Mouse (Mus musculus) Patski (cell line): ENCODE data around the gene Gm572. TPM values are rescaled to one million over a fixed set of nuclear protein-coding genes. Genes with fewer than 3 reads are reported as not detected.

ENCODE experiments used
- ATAC-seq: fragments of 100-300 bp; one replicate; pipeline ENCODE4 v1.8.0; 2021
- CTCF ChIA-PET: fragments of 350-600 bp; sonication (Branson Sonifier 250); formaldehyde crosslinking; loops from one replicate; lab custom pipeline; 2022; ENCODE audit warnings: inconsistent platforms; lab: Charles Lee
- POLR2A ChIA-PET: fragments of 350-600 bp; sonication (Branson Sonifier 250); formaldehyde crosslinking; loops from one replicate; lab custom pipeline; 2022; ENCODE audit warnings: antibody characterized with exemption, inconsistent platforms; lab: Charles Lee
- DNase-seq: peaks from one replicate; pipeline ENCODE4 v3.0.0-alpha.2; 2011; ENCODE audit warnings: low read depth, low spot score
- H3K27me3 ChIP-seq: fragments of 371-371 bp; one replicate; pipeline ENCODE4 v1.5.1; 2021
- CTCF ChIP-seq: fragments of 100-300 bp; IDR thresholded peaks from one replicate; pipeline ENCODE4 v1.5.1; 2021
- in situ Hi-C: fragments of 300-500 bp; cut with MboI; formaldehyde crosslinking; loops from 3 replicates; pipeline ENCODE4 v1.11.1; 2018; ENCODE audit warnings: low pct_unique_long_range_greater_than_20kb, mixed read lengths
- polyA plus RNA-seq: library from polyadenylated mRNA; unstranded; gene quantifications from one replicate; pipeline ENCODE4 v1.2.3, GENCODE M21; 2021

Gene Gm572
- polyA plus RNA-seq, 1 experiment from 2014 or later = not detected

GRCm38 (mm10) chr4:148683539-148683938 is 40.4 kb downstream of the Gm572 start:
- in situ Hi-C loops = no loop called here
- POLR2A ChIA-PET = interaction anchor here (0.7 kb wide), 1 partner anchor 396 kb away, joined by 5 read pairs; no protein-coding TSS in a partner anchor
- CTCF ChIA-PET = interaction anchor here (0.8 kb wide), 1 partner anchor 366 kb away, joined by 3 read pairs; no protein-coding TSS in a partner anchor
- no peak for ATAC-seq
- TF ChIP-seq CTCF = no peak
- DNase-seq = no peak
- no peaks in the 10 kb centered on the region for H3K27me3 ChIP-seq

DNA sequence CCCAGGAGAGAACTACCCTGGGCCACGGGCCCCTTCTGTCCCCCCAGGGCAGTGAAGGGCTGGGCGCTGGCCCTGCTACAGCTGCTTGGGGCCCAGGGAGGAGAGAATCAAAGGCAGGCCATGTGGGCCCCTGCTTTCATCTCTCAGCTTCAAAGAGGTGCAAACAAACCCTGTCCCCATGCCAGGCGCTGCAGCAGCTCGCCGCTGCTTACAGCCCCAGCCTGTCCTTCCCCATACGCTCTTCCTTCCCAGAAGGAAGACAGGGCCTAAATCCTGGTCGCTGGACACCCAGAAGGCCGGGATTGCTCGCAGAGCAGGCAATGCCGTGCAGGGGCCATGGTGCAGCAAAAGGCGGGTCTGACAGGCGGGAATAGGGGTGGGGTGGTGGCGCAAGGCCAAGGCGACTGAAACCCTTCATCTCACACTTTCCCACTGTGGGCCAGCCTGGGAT is 43.4 kb downstream of the Gm572 start:
- H3K27me3 ChIP-seq = no peaks in the 10 kb centered on the region
- no peak for TF ChIP-seq CTCF
- ATAC-seq (no peak), DNase-seq (no peak)
- CTCF ChIA-PET = interaction anchor here (1.2 kb wide), 1 partner anchor 25 kb away, joined by 3 read pairs; no protein-coding TSS in a partner anchor
- in situ Hi-C loops = no loop called here
- POLR2A ChIA-PET = no interaction called here

- ChIA-PET POLR2A (no interaction called here), CTCF (no interaction called here)
- no peak for TF ChIP-seq CTCF
- no peak for DNase-seq
- in situ Hi-C loops = no loop called here
- ATAC-seq = no peak
- no peaks in the 10 kb centered on the region for H3K27me3 ChIP-seq
Measured at GRCm38 (mm10) chr4:148688091-148688490, 45.0 kb downstream of the Gm572 start.

GRCm38 (mm10) chr4:148691185-148691584 is 48.1 kb downstream of the Gm572 start:
- ATAC-seq (no peak), DNase-seq (no peak)
- in situ Hi-C loops = no loop called here
- TF ChIP-seq CTCF = no peak
- no peaks in the 10 kb centered on the region for H3K27me3 ChIP-seq
- POLR2A ChIA-PET = no interaction called here
- CTCF ChIA-PET = interaction anchor here (1.0 kb wide), 1 partner anchor 9 kb away, joined by 3 read pairs; no protein-coding TSS in a partner anchor

- H3K27me3 ChIP-seq = no peaks in the 10 kb centered on the region
- CTCF ChIA-PET = no interaction called here
- DNase-seq (no peak), ATAC-seq (no peak)
- no peak for TF ChIP-seq CTCF
- POLR2A ChIA-PET = no interaction called here
- in situ Hi-C loops = no loop called here
Measured at GRCm38 (mm10) chr4:148693417-148693959, 50.4 kb downstream of the Gm572 start.

GRCm38 (mm10) chr4:148704756-148705155 is 61.6 kb downstream of the Gm572 start:
- TF ChIP-seq CTCF = no peak
- DNase-seq = no peak
- CTCF ChIA-PET = interaction anchor here (1.2 to 2.5 kb wide), 6 partner anchors 9 to 373 kb away, joined by 3 to 12 read pairs (median 4); no protein-coding TSS in a partner anchor
- peaks cover 2% of the 10 kb centered on the region for H3K27me3 ChIP-seq
- POLR2A ChIA-PET = no interaction called here
- no peak for ATAC-seq
- in situ Hi-C loops = loop anchor here (10.0 kb wide), 1 partner anchor 360 kb away; no protein-coding TSS in a partner anchor

DNA sequence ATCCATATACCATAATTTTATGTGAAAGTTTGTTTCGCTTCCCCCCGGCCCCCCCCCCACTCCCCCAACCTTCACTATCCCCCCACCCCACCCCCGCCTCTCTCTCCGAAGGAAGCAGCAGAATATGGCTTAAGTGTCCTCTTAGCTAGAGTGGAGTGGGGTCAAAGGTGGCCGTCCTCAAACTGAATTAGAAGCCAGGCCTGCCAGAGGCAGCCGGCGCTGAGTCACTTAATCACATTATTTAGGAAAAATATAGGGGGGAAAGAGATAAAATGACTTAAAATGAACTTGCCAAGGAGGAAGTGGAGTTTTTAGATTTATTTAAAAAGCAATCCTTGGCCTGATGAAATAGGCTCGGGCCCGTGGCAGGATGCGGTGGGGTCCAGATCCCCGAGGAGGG is 65.7 kb downstream of the Gm572 start:
- DNase-seq = no peak
- no peak for TF ChIP-seq CTCF
- CTCF ChIA-PET = no interaction called here

GRCm38 (mm10) chr4:148710446-148710845 is 67.3 kb downstream of the Gm572 start:
- CTCF ChIA-PET = interaction anchor here (1.1 kb wide), 1 partner anchor 29 kb away, joined by 3 read pairs; no protein-coding TSS in a partner anchor
- TF ChIP-seq CTCF = no peak
- ATAC-seq = no peak
- DNase-seq = no peak
- H3K27me3 ChIP-seq = peaks cover 2% of the 10 kb centered on the region
- POLR2A ChIA-PET = interaction anchor here (0.7 kb wide), 1 partner anchor 14 kb away, joined by 3 read pairs; no protein-coding TSS in a partner anchor
- in situ Hi-C loops = no loop called here

More for the DNA sequence above, 65.7 kb downstream of the Gm572 start:
- in situ Hi-C loops = loop anchor here (10.0 kb wide), 1 partner anchor 356 kb away; no protein-coding TSS in a partner anchor
- H3K27me3 ChIP-seq = peaks cover 2% of the 10 kb centered on the region
- ATAC-seq = no peak
- POLR2A ChIA-PET = no interaction called here

- H3K27me3 ChIP-seq = peaks cover 2% of the 10 kb centered on the region
- ChIA-PET POLR2A (no interaction called here), CTCF (no interaction called here)
- in situ Hi-C loops = no loop called here
- ATAC-seq (no peak), DNase-seq (no peak)
- no peak for TF ChIP-seq CTCF
Measured at GRCm38 (mm10) chr4:148711323-148711722, 68.2 kb downstream of the Gm572 start.

- ATAC-seq (no peak), DNase-seq (no peak)
- H3K27me3 ChIP-seq = peaks cover 2% of the 10 kb centered on the region
- POLR2A ChIA-PET = no interaction called here
- in situ Hi-C loops = no loop called here
- CTCF ChIA-PET = interaction anchor here (1.0 to 1.1 kb wide), 2 partner anchors 16 to 72 kb away, joined by 3 read pairs; no protein-coding TSS in a partner anchor
- TF ChIP-seq CTCF = no peak
Measured at GRCm38 (mm10) chr4:148712632-148713031, 69.5 kb downstream of the Gm572 start.

DNA sequence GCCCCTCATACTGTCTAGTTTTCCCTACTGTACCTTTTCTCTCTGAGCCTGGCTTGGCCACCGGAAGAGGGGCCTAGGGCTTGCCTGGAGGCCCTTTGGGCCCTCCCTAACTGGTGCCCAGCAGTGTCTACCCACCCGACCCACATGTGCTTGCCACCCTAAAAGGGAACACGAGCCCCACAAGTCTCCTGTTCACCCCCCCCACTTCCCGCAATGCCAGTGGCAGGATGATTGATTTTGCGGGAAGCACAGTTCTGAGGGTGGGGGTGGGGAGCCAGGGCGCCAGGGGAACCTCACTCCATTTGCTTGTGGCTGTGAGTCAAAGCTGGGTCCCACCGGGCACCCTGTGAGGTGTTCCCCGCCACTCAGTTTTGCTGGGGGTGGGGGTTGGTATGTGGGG is 70.9 kb downstream of the Gm572 start:
- ATAC-seq = no peak
- CTCF ChIA-PET = interaction anchor here (2.3 kb wide), 1 partner anchor 9 kb away, joined by 12 read pairs; no protein-coding TSS in a partner anchor
- in situ Hi-C loops = no loop called here
- POLR2A ChIA-PET = no interaction called here
- TF ChIP-seq CTCF = no peak
- H3K27me3 ChIP-seq = no peaks in the 10 kb centered on the region
- no peak for DNase-seq
